Mouse (Mus musculus) erythroblast, embryonic 14.5 days (primary cell): ENCODE measurements around the gene Csrnp3.

Experiments
- GATA1 ChIP-seq: IDR thresholded peaks from 2 replicates; pipeline ENCODE4 v1.6.1; 2012; ENCODE audit warnings: low read length, inconsistent platforms, mixed read lengths
- TAL1 ChIP-seq: IDR thresholded peaks from 3 replicates; pipeline ENCODE4 v1.6.1; 2012; ENCODE audit warnings: low read length, inconsistent platforms, mixed read lengths

- TF ChIP-seq GATA1, result no peak
- no peak for TF ChIP-seq TAL1
Observed at GRCm38 (mm10) chr2:65826801-65827200, 18.8 kb upstream of the Csrnp3 start.
